Mouse (Mus musculus): ENCODE results near the gene Sucla2.
"Not testable (repeated sequence)": the region's sequence is repeated elsewhere in the genome, so short reads cannot be mapped to it uniquely, and the experiment has no call there.

Gene Sucla2

GRCm38 (mm10) chr14:73614961-73615360 is 89.8 kb downstream of the Sucla2 start:
- DNase-seq (ENCODE audit: low spot score): not testable (repeated sequence)

DNA sequence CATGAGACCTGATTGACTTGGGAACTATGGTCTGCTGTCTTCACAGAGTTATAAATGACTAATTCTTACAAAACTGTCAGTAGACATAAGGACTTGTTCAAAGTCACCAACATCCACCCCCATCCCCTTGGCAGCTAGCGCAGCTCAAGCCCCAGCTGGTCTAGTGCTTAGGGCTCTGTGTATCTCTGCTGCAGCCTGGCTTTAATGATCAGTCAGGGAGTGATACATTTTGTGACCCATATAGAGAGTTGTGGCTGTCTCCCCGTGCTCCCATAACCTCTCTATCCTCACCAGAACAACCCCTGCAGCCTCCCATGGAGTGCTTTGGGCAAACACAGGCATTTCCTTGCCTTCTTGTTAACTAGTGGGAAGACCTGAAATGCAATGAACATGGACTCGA is 95.8 kb downstream of the Sucla2 start:
- no peak for DNase-seq (ENCODE audit: low spot score)

GRCm38 (mm10) chr14:73622988-73623387 is 97.9 kb downstream of the Sucla2 start:
- no peak for DNase-seq (ENCODE audit: low spot score)

- no peak for DNase-seq (ENCODE audit: low spot score)
Measured at GRCm38 (mm10) chr14:73625469-73625868, 100.3 kb downstream of the Sucla2 start.

DNA sequence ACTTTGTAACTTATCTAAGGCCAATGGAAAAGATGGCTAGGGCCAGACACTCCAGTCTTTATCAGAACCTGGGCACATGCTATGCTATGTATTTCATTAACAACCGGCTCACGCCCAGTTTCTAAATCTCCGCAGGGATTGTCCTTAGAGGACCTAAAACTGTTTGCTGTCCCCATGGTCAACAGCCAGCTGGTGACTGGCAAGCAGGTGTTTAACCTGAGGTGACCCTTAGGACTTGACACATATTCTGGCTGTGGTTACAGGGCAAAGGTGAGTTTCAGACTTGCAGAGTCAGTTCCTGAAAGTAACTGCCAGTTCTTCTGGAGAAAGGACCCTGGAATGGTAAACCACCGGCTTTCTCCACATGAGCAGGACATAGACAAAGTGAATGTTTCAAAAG is 106.4 kb downstream of the Sucla2 start:
- no peak for DNase-seq (ENCODE audit: low spot score)

GRCm38 (mm10) chr14:73632648-73633263 is 107.6 kb downstream of the Sucla2 start:
- no peak for DNase-seq (ENCODE audit: low spot score)

DNA sequence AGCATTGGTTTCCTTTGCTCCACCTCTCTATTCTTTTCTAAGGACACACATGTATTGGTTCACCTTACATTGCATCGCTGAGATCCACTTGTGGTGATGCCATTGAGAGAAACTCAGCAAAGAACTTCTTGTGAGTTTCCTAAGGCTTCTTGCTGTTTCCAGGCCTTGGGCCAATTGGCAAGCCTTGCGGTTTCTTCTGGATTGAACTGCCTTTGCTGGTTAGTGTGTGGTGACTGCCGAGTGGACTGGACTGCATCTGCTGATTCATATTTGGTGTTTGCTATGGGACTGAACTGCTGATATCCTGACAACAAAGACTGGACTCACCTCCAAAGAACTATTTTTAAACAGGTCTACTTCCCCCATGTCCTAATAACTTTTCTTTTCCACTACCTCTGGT is 109.2 kb downstream of the Sucla2 start:
- DNase-seq (ENCODE audit: low spot score): no peak

GRCm38 (mm10) chr14:73637460-73637859 is 112.3 kb downstream of the Sucla2 start:
- DNase-seq (ENCODE audit: low spot score): no peak

Data from retina, embryonic 14.5 days (tissue).